Mouse (Mus musculus): ENCODE measurements around the gene Arhgap10. TPM values are rescaled to one million over a fixed set of nuclear protein-coding genes. Genes with fewer than 3 reads are reported as not detected.

Gene Arhgap10
- total and polyA plus RNA-seq, 3 experiments = 2.7 to 5.9 (median 4.8) TPM

DNA sequence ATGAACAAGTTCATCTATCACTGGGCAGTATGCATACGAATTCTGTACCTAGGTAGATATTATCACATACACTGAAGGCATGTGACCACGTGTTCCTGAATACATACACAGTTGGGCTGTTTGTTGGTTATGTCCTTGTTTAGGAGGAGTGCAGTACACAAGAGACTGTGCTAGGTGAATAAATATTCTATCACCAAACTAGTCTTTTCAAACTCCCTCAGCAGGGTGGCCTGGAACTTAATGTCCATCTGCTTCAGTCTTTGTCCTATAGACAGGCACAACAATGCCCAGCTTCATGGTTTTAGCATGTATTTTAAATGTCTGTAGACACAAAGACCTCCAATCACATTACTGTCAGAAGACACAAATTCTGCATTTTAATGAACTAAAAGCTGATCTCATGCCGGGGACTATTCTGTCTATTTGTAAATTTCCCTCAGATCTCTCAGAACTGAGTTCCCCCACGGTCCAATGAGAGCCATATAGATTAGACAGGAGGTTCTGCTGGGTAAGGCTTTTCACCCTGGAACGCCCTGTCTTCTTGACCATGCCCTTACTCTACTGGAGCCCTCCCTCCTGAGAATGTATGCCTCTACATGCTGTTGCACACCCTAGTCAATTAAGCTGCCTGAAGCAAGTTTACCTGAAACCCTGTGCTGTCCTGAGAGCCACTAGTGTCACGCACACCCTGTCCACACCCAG, 177.6 kb downstream of the Arhgap10 start:
- no peak for DNase-seq (ENCODE audit: extremely low read depth)
- Histone ChIP-seq H3K9ac (ENCODE audit: insufficient read depth, low read depth) (no peak overlapping the region), H3K9me3 (replicated peaks; ENCODE audit: low read length) (no peaks in the 10 kb centered on the region), H3K4me1 (ENCODE audit: control insufficient read depth in 1 of 2, insufficient read depth in 2 of 2) (no peaks in the 10 kb centered on the region), H3K27me3 (replicated peaks) (no peaks in the 10 kb centered on the region), H3K4me3 (replicated peaks in 1 of 3; ENCODE audit: low read depth in 2 of 3, low read length in 2 of 3, poor library complexity in 1 of 3) (no peak overlapping the region), H3K79me2 (replicated peaks; ENCODE audit: control insufficient read depth, extremely low read depth, insufficient read depth, poor library complexity, severe bottlenecking) (no peaks in the 10 kb centered on the region), H3K36me3 (replicated peaks in 1 of 2; ENCODE audit: control insufficient read depth in 1 of 2, insufficient read depth in 1 of 2, low read length in 1 of 2) (peaks cover 0 to 2% of the 10 kb centered on the region in 2 experiments), H3K27ac (ENCODE audit: insufficient read depth, low read depth) (no peak overlapping the region), H3K4me2 (ENCODE audit: insufficient read depth, low read depth, poor library complexity, severe bottlenecking) (no peak overlapping the region)
- TF ChIP-seq MAX (IDR thresholded peaks at IDR 0.05; ENCODE audit: low read length) (no peak), TCF12 (IDR thresholded peaks at IDR 0.05; ENCODE audit: low read depth, low read length) (no peak), USF2 (conservative IDR thresholded peaks at IDR 0.05; ENCODE audit: low read depth, low read length) (no peak), CTCF (conservative IDR thresholded peaks at IDR 0.05 in 1 of 2, IDR thresholded peaks at IDR 0.05 in 1 of 2; ENCODE audit: low read depth in 2 of 2, low read length in 2 of 2) (no peak), CHD1 (IDR thresholded peaks at IDR 0.05; ENCODE audit: low read depth, low read length) (no peak)
- dilution Hi-C loops (cut with MboI; ENCODE audit: extremely low pct_ligation_motif_present, extremely low pct_unique_long_range_greater_than_20kb, low sequenced_read_pairs) (no loop called here), in situ Hi-C loops (cut with MboI; ENCODE audit: low pct_ligation_motif_present, low pct_unique_long_range_greater_than_20kb, low sequenced_read_pairs) (no loop called here)

DNA sequence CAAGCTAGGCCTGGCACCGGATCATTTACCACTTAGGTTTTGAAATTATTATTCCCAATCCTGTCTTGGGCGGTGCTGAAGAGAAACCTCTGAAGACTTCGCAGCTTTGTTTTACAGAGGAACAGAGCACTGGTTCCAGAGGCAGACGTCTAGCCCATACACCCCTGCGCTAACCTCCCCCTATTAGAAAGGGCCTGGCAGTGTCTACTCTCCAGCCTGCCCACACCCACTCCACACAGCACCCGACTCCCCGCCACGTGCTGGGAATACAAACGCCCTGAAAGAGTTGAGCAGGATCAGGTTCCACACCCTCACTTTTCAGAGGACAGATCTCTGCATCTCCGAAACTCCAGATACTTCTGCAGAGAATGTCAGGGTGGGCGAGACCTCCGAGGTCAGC, 180.5 kb downstream of the Arhgap10 start:
- dilution Hi-C loops (cut with MboI; ENCODE audit: extremely low pct_ligation_motif_present, extremely low pct_unique_long_range_greater_than_20kb, low sequenced_read_pairs) (no loop called here), in situ Hi-C loops (cut with MboI; ENCODE audit: low pct_ligation_motif_present, low pct_unique_long_range_greater_than_20kb, low sequenced_read_pairs) (no loop called here)
- Histone ChIP-seq H3K4me1 (ENCODE audit: control insufficient read depth in 1 of 2, insufficient read depth in 2 of 2) (no peaks in the 10 kb centered on the region), H3K9me3 (replicated peaks; ENCODE audit: low read length) (no peaks in the 10 kb centered on the region), H3K79me2 (replicated peaks; ENCODE audit: control insufficient read depth, extremely low read depth, insufficient read depth, poor library complexity, severe bottlenecking) (no peaks in the 10 kb centered on the region), H3K36me3 (replicated peaks in 1 of 2; ENCODE audit: control insufficient read depth in 1 of 2, insufficient read depth in 1 of 2, low read length in 1 of 2) (no peaks in the 10 kb centered on the region), H3K9ac (ENCODE audit: insufficient read depth, low read depth) (no peak overlapping the region), H3K27ac (ENCODE audit: insufficient read depth, low read depth) (no peak overlapping the region), H3K27me3 (replicated peaks) (no peaks in the 10 kb centered on the region), H3K4me2 (ENCODE audit: insufficient read depth, low read depth, poor library complexity, severe bottlenecking) (no peak overlapping the region), H3K4me3 (replicated peaks in 1 of 3; ENCODE audit: low read depth in 2 of 3, low read length in 2 of 3, poor library complexity in 1 of 3) (no peak overlapping the region)
- DNase-seq (ENCODE audit: extremely low read depth) = no peak
- TF ChIP-seq ELF1 (IDR thresholded peaks at IDR 0.05; ENCODE audit: low read depth, low read length) (no peak), KAT2A (IDR thresholded peaks at IDR 0.05; ENCODE audit: insufficient replicate concordance, low read length) (no peak), JUN (IDR thresholded peaks at IDR 0.05; ENCODE audit: insufficient read depth, low read depth, low read length) (no peak), RCOR1 (conservative IDR thresholded peaks at IDR 0.05; ENCODE audit: low read depth, low read length) (no peak), MAZ (IDR thresholded peaks at IDR 0.05; ENCODE audit: low read depth, low read length) (no peak), MEF2A (IDR thresholded peaks at IDR 0.05; ENCODE audit: borderline replicate concordance, low read depth, low read length) (no peak), TBP (conservative IDR thresholded peaks at IDR 0.05; ENCODE audit: low read depth, low read length) (no peak), GABPA (IDR thresholded peaks at IDR 0.05; ENCODE audit: insufficient replicate concordance, low read depth, low read length) (no peak), CTCF (conservative IDR thresholded peaks at IDR 0.05 in 1 of 2, IDR thresholded peaks at IDR 0.05 in 1 of 2; ENCODE audit: low read depth in 2 of 2, low read length in 2 of 2) (no peak), TCF12 (IDR thresholded peaks at IDR 0.05; ENCODE audit: low read depth, low read length) (no peak), EP300 (IDR thresholded peaks at IDR 0.05; ENCODE audit: low read length) (no peak), E2F4 (IDR thresholded peaks at IDR 0.05; ENCODE audit: insufficient replicate concordance, low read depth, low read length) (no peak), ZKSCAN1 (IDR thresholded peaks at IDR 0.05; ENCODE audit: borderline replicate concordance, low read depth, low read length) (no peak)

Measured in CH12.LX (cell line).